Mouse (Mus musculus) adrenal gland, adult 8-10 months (tissue): ENCODE data around the gene Lzts2. TPM values are rescaled to one million over a fixed set of nuclear protein-coding genes. Genes with fewer than 3 reads are reported as not detected.

Experiments used
- DNase-seq: peaks from one replicate; pipeline ENCODE4 v3.0.0; 2022
- total RNA-seq, 4 experiments: library from RNA; stranded (reverse); gene quantifications; 2 replicates each; pipeline ENCODE4 v1.2.4; 2022

Gene Lzts2
- total RNA-seq, 4 experiments from 2014 or later: 100 to 121 (median 110) TPM

- DNase-seq: peak; percentile 1
Observed at GRCm38 (mm10) chr19:45003740-45004516, 10.3 kb upstream of the Lzts2 start.

- peak; percentile 54 for DNase-seq
Observed at GRCm38 (mm10) chr19:45005444-45005843, 8.8 kb upstream of the Lzts2 start, which contains the start of gene Twnk. Twnk (plus strand) TSS chr19:45005663.

DNA sequence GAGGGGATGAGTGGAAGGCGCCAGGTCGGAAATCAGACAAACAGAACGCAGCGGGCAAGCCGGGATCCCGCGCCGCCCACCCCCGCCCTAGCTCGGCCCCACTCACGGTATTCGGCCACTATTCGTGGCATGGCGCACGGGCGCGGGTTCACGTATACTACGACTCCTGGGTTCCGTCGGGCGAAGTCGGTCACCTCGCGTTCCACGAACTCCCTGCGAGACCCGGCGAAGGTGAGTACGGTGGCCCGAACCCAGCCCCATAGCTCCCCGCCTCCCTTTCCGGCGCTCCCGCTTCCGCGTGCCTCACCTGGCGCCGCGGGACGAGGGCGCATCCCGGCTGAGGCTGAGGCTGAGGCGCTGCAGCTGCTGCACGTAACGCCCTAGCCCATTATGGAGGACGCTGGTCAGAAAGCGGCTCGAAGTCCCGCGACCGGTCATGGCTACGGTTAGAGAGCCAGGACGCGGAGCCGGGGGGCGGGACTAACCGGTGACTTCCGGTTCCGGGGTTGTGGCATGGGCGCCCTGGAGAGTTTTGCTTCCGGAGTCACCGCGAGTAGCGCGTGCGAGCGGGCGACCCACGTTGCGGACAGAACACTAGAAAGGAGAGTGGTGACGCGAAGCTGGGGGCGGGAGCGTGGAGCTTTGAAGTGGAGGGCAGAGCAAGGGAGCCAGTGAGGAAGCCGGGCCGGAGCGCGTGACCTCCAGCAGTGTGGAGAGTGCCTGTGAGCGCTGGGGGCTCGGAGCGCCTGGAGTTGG, 8.1 kb upstream of the Lzts2 start, which contains the start of gene Mrpl43:
Gene Mrpl43 (minus strand): TSS at position 486 of the 756 bp plus-strand sequence.
- peak; percentile 96 for DNase-seq

DNA sequence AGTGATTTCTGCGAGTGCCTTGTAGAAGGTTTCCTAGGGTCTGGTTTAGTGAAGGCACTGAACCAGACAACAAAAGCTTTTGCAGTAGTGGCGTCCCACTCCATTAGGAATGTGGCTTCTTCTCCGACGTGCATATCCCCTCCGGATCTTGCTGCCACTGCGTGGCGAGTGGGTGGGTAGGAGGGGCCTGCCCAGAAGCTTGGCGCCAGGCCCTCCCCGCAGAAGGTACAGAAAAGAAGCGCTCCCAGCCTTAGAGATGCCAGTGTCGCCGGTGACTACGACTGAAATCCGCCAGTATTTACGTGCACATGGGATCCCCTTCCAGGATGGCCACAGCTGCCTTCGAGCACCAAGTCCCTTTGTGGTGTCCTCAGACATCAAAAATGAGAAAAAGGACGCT, 7.2 kb upstream of the Lzts2 start:
- peak; percentile 25 for DNase-seq

DNA sequence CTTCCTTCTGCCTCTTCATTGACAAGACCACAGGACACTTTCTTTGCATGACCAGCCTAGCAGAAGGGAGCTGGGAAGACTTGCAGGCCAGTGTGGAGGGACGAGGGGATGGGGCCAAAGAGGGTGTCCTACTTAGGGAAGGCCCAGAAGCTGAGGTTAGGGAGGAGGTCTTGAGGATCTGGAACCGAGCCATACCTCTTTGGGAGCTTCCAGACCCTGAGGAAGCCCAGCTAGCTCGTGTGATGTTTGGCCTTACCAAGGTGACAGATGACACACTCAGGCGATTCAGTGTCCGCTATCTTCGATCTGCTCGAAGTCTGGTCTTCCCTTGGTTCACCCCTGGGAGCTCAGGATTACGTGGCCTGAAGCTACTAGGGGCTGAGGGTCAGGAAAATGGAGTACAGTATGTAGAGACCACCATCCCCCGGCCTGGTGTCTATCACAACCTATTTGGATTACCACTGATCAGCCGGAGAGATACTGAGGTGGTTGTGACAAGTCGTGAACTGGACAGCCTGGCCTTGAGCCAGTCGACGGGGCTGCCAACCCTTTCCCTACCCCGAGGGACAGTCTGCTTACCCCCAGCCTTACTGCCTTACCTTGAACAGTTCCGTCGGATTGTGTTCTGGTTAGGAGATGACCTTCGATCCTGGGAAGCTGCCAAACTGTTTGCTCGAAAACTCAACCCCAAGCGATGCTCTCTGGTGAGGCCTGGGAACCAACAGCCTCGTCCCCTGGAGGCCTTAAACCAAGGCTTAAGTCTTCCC, 6.6 kb upstream of the Lzts2 start:
- peak; percentile 71 for DNase-seq

DNA sequence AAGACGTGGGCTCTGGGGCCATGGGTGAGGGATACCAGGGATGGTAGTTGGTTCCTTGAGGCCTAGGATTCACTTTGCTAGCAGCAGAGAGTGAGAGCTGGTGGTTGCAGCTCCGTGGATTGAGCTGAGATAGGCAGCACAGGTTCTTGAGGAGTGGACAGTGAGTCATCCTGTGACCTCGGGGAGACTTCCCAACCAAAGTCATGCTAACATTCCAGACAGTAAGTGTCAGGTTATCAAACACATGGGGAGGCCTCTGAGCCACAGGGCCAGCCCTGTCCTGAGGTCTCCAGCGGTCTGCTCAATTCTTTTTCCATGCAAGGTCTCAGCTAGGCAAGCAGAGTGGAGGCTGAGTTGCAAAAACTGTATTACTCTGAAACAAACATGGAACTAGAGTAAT, 3.6 kb upstream of the Lzts2 start:
- DNase-seq: peak; percentile 70

GRCm38 (mm10) chr19:45012219-45012618, 2.0 kb upstream of the Lzts2 start:
- DNase-seq: no peak

DNA sequence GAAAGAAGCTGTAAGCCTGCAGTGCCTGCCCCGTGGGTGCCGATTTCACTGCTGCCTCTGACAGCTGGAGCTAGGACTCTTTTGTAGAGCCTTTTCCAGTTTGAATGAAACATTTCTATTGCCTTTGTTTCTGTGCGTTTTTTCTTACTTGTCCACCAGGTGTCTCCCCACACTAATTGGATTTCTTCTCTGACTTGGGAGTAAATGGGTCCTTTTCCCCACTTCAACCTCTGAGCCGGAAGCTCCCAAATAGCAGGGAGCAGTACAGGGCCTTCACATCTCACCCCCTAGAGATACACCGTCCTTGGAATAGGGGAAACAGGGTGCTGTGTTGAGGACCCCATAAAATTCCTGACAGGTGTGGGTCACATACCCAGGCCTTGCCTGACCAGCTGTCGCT, 1.6 kb upstream of the Lzts2 start:
- no peak for DNase-seq

DNA sequence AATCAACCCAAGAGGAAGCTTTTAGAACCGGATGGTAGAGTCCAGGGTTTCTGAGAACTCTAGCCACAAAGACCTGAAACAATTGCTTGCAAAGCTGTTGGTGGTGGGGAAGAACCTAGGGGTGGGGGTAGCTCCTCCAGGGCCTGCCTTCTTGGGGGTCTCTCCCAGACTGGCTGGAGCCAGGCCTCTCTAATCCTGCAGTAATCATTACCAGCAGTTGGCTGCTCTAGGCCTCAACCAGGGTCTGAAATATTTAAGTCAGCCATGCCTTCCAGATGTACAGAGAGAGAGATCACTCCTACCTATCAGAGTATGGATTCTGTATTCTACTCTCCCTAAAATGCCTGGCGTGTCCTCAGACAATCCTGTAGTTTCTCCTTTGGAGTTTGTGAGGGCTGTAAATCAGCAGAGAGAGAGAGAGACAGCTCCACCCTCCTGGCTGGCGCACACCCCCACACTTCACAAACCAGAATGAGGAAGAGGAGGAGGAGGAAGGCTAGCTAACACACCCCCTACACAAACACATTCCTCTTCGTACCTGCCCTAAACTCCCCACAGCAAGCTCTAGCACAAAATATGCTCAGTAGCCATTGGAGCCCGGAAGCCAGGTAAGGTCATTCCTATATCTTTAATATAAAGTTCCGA, 511 bp upstream of the Lzts2 start:
- DNase-seq: no peak

- peak; percentile 70 for DNase-seq
Observed at GRCm38 (mm10) chr19:45014981-45015402, 778 bp downstream of the Lzts2 start.

DNA sequence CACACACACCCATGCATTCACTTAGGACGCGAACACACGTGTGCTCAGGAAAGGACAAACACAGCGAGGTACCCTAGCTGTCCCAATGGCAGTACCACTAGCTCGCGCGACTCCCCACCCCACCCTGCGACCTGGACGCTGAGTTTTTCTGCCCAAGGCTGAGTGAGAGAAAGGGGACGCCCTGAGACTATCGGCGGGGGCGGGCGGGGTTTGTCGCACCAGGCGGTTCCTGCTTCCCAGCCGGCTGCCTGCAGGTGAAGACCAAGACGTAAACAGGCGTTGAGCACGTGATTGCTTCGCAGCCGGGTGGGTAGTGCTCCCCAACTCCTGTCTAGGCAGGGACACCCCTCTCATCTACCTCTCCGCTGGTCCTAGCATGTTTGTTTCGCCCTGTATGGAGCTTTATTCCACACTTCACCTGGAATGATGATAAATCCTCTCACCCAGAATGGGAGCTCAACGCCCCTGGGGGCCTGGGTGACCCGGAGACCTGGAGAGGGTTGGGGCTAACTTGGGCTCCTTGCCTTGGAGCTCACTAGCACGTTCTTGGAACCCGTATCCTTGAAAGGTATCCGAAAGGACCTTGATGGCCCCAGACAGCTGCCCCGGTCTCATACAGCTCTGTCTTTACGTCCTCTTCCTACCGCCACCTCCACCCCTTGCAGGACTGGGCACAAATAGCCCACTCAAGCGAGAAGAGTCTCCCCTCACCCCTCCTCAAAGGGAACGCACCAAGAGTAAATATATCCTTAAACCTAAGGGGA, 1.5 kb downstream of the Lzts2 start:
- peak; percentile 67 for DNase-seq

- peak; percentile 80 for DNase-seq
Observed at GRCm38 (mm10) chr19:45016341-45017215, 2.4 kb downstream of the Lzts2 start.

- peak; percentile 82 for DNase-seq
Observed at GRCm38 (mm10) chr19:45017216-45017771, 3.1 kb downstream of the Lzts2 start.

- DNase-seq: peak; percentile 88
Observed at GRCm38 (mm10) chr19:45017909-45018308, 3.7 kb downstream of the Lzts2 start.

DNA sequence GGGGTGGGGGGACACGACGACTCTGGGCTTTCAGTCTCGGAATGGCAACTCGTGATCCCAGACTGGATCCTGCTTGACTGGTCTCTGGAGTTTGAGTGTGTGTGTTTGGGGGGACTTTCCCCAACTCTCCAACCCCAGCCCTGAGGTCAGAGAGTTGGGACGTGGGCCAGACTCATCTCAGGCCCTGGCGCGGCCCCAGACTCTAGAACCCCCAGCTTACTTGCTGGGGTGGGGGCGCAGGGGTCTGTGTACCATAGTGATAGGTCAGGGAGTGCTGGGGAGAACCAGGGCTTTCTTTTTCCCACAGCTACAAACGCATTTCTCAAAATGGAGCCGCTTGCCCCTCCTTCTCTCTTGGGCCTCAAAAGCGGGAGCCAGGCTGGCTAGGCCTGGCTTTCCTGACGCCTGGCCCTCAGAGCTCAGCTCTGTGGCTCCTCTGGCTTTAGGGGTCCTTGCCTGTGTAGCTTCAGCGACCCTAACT, 4.2 kb downstream of the Lzts2 start:
- DNase-seq: no peak

- peak; percentile 76 for DNase-seq
Observed at GRCm38 (mm10) chr19:45020348-45020747, 6.1 kb downstream of the Lzts2 start.

- no peak for DNase-seq
Observed at GRCm38 (mm10) chr19:45021362-45021761, 7.1 kb downstream of the Lzts2 start.

DNA sequence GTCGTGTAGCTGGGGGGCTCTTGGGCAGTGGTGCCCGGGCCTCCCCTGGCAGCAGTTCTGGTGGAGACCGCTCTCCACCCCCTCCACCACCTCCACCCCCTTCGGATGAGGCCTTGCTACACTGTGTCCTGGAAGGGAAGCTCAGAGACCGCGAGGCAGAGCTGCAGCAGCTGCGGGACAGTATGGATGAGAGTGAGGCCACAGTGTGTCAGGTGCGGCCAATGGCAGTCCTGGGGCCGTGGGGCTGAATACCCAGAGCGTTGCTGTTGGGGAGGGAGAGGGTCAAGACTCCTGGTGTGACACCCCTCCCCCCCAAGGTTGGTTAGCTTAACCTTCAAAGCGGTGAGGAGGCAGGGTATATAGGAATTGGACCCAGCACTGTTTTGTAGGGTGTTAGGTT, 9.8 kb downstream of the Lzts2 start:
- no peak for DNase-seq

GRCm38 (mm10) chr19:45024775-45025174, 10.6 kb downstream of the Lzts2 start:
- no peak for DNase-seq
